Mouse (Mus musculus): ENCODE results near the gene Hoxd12. TPM values are rescaled to one million over a fixed set of nuclear protein-coding genes. Genes with fewer than 3 reads are reported as not detected.

The Hoxd12 gene
- total and polyA plus RNA-seq, 2 experiments from 2014 or later = not detected

- no peak for TF ChIP-seq EP300 (IDR thresholded peaks at IDR 0.05; ENCODE audit: low read depth)
- no peak for TF ChIP-seq CTCF (IDR thresholded peaks at IDR 0.05; ENCODE audit: low read depth)
- Histone ChIP-seq H3K4me3 (ENCODE audit: low read depth, low read length) (no peak overlapping the region), H3K36me3 (replicated peaks; ENCODE audit: control insufficient read depth, insufficient read depth, low read length) (no peaks in the 10 kb centered on the region), H3K27ac (ENCODE audit: low read depth) (no peak overlapping the region), H3K9ac (replicated peaks; ENCODE audit: low read depth, low read length) (no peak overlapping the region), H3K27me3 (ENCODE audit: control insufficient read depth, insufficient read depth, low read length) (peaks cover 98% of the 10 kb centered on the region), H3K4me2 (ENCODE audit: low read depth, low read length) (no peak overlapping the region), H3K9me3 (replicated peaks; ENCODE audit: control insufficient read depth, low read length) (no peaks in the 10 kb centered on the region), H3K4me1 (ENCODE audit: control insufficient read depth, insufficient read depth) (peaks cover 6% of the 10 kb centered on the region; the same call in 1 of the 2 replicates)
- DNase-seq (ENCODE audit: low spot score) (no peak), ATAC-seq (ENCODE audit: insufficient read depth, low read depth) (no peak)
- WGBS = 11% methylated on average over 19 of the region's 19 CpGs
Observed at GRCm38 (mm10) chr2:74713239-74714150, 38.7 kb downstream of the Hoxd12 start.

GRCm38 (mm10) chr2:74714156-74714789, 39.5 kb downstream of the Hoxd12 start:
- Histone ChIP-seq H3K27ac (ENCODE audit: low read depth) (no peak overlapping the region), H3K36me3 (replicated peaks; ENCODE audit: control insufficient read depth, insufficient read depth, low read length) (no peaks in the 10 kb centered on the region), H3K4me3 (ENCODE audit: low read depth, low read length) (no peak overlapping the region), H3K9me3 (replicated peaks; ENCODE audit: control insufficient read depth, low read length) (no peaks in the 10 kb centered on the region), H3K4me1 (ENCODE audit: control insufficient read depth, insufficient read depth) (peaks cover 6% of the 10 kb centered on the region; the same call in 1 of the 2 replicates), H3K4me2 (ENCODE audit: low read depth, low read length) (no peak overlapping the region), H3K27me3 (ENCODE audit: control insufficient read depth, insufficient read depth, low read length) (peaks cover 97% of the 10 kb centered on the region), H3K9ac (replicated peaks; ENCODE audit: low read depth, low read length) (no peak overlapping the region)
- TF ChIP-seq CTCF (IDR thresholded peaks at IDR 0.05; ENCODE audit: low read depth) = no peak
- TF ChIP-seq EP300 (IDR thresholded peaks at IDR 0.05; ENCODE audit: low read depth) = no peak
- 13% methylated on average over 18 of the region's 18 CpGs for WGBS
- ATAC-seq (ENCODE audit: insufficient read depth, low read depth) (no peak), DNase-seq (ENCODE audit: low spot score) (no peak)

GRCm38 (mm10) chr2:74714881-74715280, 40.1 kb downstream of the Hoxd12 start:
- WGBS = 3% methylated on average over 14 of the region's 14 CpGs
- no peak overlapping the region for H3K4me3 ChIP-seq (ENCODE audit: low read depth, low read length)
- peaks cover 97% of the 10 kb centered on the region for H3K27me3 ChIP-seq (ENCODE audit: control insufficient read depth, insufficient read depth, low read length)
- no peak overlapping the region for H3K4me2 ChIP-seq (ENCODE audit: low read depth, low read length)
- H3K9ac ChIP-seq (replicated peaks; ENCODE audit: low read depth, low read length) = no peak overlapping the region
- DNase-seq (ENCODE audit: low spot score) = no peak
- no peak overlapping the region for H3K27ac ChIP-seq (ENCODE audit: low read depth)
- TF ChIP-seq EP300 (IDR thresholded peaks at IDR 0.05; ENCODE audit: low read depth) (no peak), CTCF (IDR thresholded peaks at IDR 0.05; ENCODE audit: low read depth) (0 out of 2 replicates have a peak, but pooled peaks have one; percentile 3)
- no peaks in the 10 kb centered on the region for H3K9me3 ChIP-seq (replicated peaks; ENCODE audit: control insufficient read depth, low read length)
- H3K4me1 ChIP-seq (ENCODE audit: control insufficient read depth, insufficient read depth) = peaks cover 6% of the 10 kb centered on the region; the same call in 1 of the 2 replicates
- no peak for ATAC-seq (ENCODE audit: insufficient read depth, low read depth)
- H3K36me3 ChIP-seq (replicated peaks; ENCODE audit: control insufficient read depth, insufficient read depth, low read length) = no peaks in the 10 kb centered on the region

- Histone ChIP-seq H3K36me3 (replicated peaks; ENCODE audit: control insufficient read depth, insufficient read depth, low read length) (no peaks in the 10 kb centered on the region), H3K27me3 (ENCODE audit: control insufficient read depth, insufficient read depth, low read length) (peaks cover 97% of the 10 kb centered on the region), H3K9ac (replicated peaks; ENCODE audit: low read depth, low read length) (no peak overlapping the region), H3K27ac (ENCODE audit: low read depth) (no peak overlapping the region), H3K9me3 (replicated peaks; ENCODE audit: control insufficient read depth, low read length) (no peaks in the 10 kb centered on the region), H3K4me2 (ENCODE audit: low read depth, low read length) (peak overlapping the region; percentile 51), H3K4me3 (ENCODE audit: low read depth, low read length) (peak overlapping the region; percentile 32), H3K4me1 (ENCODE audit: control insufficient read depth, insufficient read depth) (peaks cover 6% of the 10 kb centered on the region; the same call in 1 of the 2 replicates)
- ATAC-seq (ENCODE audit: insufficient read depth, low read depth) (peak; percentile 80), DNase-seq (ENCODE audit: low spot score) (peak; percentile 62)
- 4% methylated on average over 26 of the region's 26 CpGs for WGBS
- TF ChIP-seq EP300 (IDR thresholded peaks at IDR 0.05; ENCODE audit: low read depth) = no peak
- TF ChIP-seq CTCF (IDR thresholded peaks at IDR 0.05; ENCODE audit: low read depth) = peak; percentile 88
Observed at GRCm38 (mm10) chr2:74715504-74716241, 40.9 kb downstream of the Hoxd12 start.

- Histone ChIP-seq H3K27me3 (ENCODE audit: control insufficient read depth, insufficient read depth, low read length) (peaks cover 97% of the 10 kb centered on the region), H3K9ac (replicated peaks; ENCODE audit: low read depth, low read length) (no peak overlapping the region), H3K4me1 (ENCODE audit: control insufficient read depth, insufficient read depth) (no peaks in the 10 kb centered on the region), H3K27ac (ENCODE audit: low read depth) (no peak overlapping the region), H3K4me3 (ENCODE audit: low read depth, low read length) (no peak overlapping the region), H3K9me3 (replicated peaks; ENCODE audit: control insufficient read depth, low read length) (no peaks in the 10 kb centered on the region), H3K4me2 (ENCODE audit: low read depth, low read length) (no peak overlapping the region), H3K36me3 (replicated peaks; ENCODE audit: control insufficient read depth, insufficient read depth, low read length) (no peaks in the 10 kb centered on the region)
- TF ChIP-seq CTCF (IDR thresholded peaks at IDR 0.05; ENCODE audit: low read depth) = no peak
- TF ChIP-seq EP300 (IDR thresholded peaks at IDR 0.05; ENCODE audit: low read depth) = no peak
- no peak for ATAC-seq (ENCODE audit: insufficient read depth, low read depth)
- WGBS = 11% methylated on average over 2 of the region's 2 CpGs
- DNase-seq (ENCODE audit: low spot score) = no peak
Observed at GRCm38 (mm10) chr2:74720384-74720783, 45.6 kb downstream of the Hoxd12 start.

Data from heart, postnatal 0 days (tissue).